Mouse (Mus musculus) heart, postnatal 25 days (tissue): ENCODE measurements around the gene Itgb1. TPM values are rescaled to one million over a fixed set of nuclear protein-coding genes. Genes with fewer than 3 reads are reported as not detected.
A peak's percentile ranks its signal among the peaks of the same experiment; 100 is the strongest.

ENCODE experiments used
- DNase-seq: peaks from one replicate; pipeline ENCODE4 v3.0.0; 2022; ENCODE audit warnings: low spot score
- intact Hi-C: fragments of 180-260 bp; cut with DNase I; formaldehyde crosslinking; loops from one replicate; pipeline ENCODE4 v1.15.1; 2025
- total RNA-seq, 2 experiments: library from RNA; stranded (reverse); gene quantifications; 2 replicates each; pipeline ENCODE4 v1.2.3; 2021

Itgb1 gene
- total RNA-seq, 2 experiments from 2014 or later, result 383 to 412 TPM

DNA sequence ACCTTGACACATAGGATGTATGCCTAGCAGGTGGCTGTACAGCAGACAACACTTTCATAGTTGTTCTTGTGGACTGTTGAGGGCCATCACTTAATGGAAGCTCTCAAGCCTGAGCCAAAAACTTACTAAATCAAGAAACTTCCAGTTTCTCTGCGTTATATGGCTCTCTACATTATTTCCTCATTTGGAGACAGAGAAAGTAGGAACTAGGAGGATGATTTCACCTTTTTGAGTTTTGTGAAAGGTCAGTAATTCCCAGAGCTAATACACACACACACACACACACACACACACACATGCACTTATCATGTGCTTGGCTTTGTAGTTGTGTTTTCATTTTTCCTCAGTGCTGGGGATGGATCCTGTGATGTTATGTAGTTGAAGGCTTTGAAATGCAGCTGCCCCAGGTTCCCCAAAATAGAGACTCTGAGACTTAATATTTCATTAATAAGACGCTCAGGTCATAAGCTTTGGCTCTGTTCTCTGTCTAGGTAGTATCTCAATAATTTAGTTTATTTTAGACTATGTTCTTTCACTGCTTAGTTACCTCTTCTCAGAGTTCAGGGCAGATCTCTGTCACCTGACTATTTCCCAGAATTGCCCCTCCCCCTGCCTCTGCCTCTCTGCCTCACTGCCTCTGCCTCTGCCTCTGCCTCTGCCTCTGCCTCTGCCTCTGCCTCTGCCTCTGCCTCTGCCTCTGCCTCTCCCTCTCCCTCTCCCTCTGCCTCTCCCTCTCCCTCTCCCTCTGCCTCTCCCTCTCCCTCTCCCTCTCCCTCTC is 4.7 kb upstream of the Itgb1 start:
- intact Hi-C loops, result loop anchor here (2.0 kb wide), 1 partner anchor 16 kb away; no protein-coding TSS in a partner anchor
- DNase-seq, result no peak

GRCm38 (mm10) chr8:128681970-128682369 is 3.5 kb upstream of the Itgb1 start:
- DNase-seq, result no peak
- intact Hi-C loops, result loop anchor here (2.0 kb wide), 1 partner anchor 17 kb away; no protein-coding TSS in a partner anchor

GRCm38 (mm10) chr8:128684609-128685506 is 596 bp upstream of the Itgb1 start:
- intact Hi-C loops, result loop anchor here (1.0 kb wide), 1 partner anchor 31 kb away; no protein-coding TSS in a partner anchor
- DNase-seq, result no peak

- intact Hi-C loops, result loop anchor here (2.0 kb wide), 1 partner anchor 16 kb away; no protein-coding TSS in a partner anchor
- no peak for DNase-seq
Measured at GRCm38 (mm10) chr8:128686429-128686990, 1.1 kb downstream of the Itgb1 start.

GRCm38 (mm10) chr8:128688679-128689078 is 3.2 kb downstream of the Itgb1 start:
- DNase-seq, result no peak
- intact Hi-C loops, result no loop called here

DNA sequence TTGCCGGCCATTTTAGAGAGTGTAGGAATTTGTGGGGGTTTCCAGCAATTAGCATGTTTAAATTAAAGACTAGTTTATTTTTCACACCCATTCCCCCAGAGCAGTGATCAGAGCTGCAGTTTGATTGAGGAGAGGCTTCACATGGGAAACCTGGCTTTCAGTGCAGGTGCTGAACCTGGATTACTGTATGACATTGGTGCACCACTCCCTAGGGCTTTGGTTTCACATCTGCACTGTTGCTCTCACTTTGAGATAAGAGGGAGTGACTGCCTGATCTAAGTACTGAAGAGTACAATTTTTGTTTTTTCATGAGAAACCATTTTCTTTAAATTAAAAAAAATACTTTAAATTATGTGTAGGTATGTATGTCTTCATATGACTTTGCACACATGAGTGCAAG is 4.6 kb downstream of the Itgb1 start:
- intact Hi-C loops, result no loop called here

GRCm38 (mm10) chr8:128696701-128697397 is 11.4 kb downstream of the Itgb1 start:
- intact Hi-C loops, result no loop called here
- no peak for DNase-seq

More for the DNA sequence above, 4.6 kb downstream of the Itgb1 start:
- no peak for DNase-seq

GRCm38 (mm10) chr8:128697945-128698344 is 12.5 kb downstream of the Itgb1 start:
- no peak for DNase-seq
- intact Hi-C loops, result no loop called here

DNA sequence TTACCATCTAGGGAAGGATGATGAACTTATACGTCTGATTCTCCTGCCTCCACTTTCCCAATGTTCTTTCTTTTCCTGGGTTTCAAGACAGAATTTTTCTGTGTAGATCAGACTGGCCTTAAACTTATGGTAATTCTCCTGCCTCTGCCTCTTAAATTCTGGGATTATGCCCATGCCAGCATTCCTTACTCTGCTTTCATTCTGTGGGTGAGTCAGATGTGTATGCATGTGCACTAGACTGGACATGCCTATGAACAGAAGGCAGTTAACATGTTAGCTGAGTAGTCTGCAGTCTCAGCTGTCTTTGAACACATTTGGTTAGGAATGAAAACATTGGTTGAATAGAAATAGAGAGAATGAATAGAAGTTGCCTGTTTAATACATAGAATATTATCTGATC is 18.9 kb downstream of the Itgb1 start:
- no peak for DNase-seq
- intact Hi-C loops, result loop anchor here (10.0 kb wide), 1 partner anchor 190 kb away; no protein-coding TSS in a partner anchor

DNA sequence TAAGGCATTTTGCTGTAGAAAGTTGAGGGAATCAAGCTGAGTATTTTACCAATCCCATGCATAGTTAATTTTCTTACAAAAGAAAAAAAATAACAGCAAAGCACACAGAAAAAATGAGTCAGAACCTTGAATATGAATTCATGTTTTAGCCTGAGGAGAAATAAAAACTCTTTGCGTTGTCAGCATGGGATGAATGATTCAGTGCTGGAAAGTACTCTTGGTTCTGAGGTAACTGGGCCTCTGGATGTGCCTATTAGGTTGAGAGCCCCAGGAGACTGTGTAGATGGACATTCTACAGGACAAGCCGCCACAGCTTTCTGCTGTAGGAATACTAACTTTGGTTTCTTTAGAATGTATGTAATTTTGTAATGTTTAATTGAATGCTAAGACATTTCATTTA is 19.4 kb downstream of the Itgb1 start:
- intact Hi-C loops, result loop anchor here (10.0 kb wide), 1 partner anchor 190 kb away; no protein-coding TSS in a partner anchor
- no peak for DNase-seq

DNA sequence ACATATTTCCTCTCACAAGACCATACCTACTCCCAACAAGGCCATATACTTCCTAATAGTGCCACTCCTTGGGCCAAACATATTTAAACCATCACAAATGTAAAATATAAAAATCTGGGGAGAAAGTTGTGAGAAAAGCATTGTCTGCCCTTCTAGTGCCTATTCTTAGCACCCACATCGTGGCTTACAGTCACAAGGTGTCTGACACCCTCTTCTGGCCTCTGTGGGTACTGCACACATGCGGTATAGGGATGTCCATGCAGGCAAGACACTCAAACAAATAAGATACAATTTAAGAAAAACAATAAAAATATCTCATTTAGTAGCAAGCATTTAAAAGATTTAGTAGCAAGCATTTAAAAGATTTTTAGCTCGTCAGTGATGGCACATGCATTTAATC is 23.8 kb downstream of the Itgb1 start:
- peak; percentile 56 for DNase-seq
- intact Hi-C loops, result loop anchor here (1.0 to 10.0 kb wide), 2 partner anchors 57 to 194 kb away; no protein-coding TSS in a partner anchor

DNA sequence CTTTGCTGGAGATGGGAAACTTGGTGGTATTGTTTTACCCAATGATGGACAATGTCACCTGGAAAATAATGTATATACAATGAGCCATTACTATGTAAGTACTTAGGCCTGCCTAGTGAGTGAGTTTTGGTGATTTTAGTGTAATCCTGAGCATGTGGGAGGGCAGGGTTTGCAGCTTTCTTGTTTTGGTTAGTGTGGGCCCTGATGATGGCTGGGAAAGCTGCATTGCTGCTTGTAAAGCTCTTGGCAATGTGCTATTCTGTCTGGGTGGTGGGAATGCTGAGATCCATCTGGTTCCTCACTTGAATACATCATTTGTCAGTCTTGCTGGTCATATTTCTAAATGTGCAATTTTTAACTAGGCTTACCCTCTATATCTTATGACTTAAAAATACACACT is 30.7 kb downstream of the Itgb1 start:
- intact Hi-C loops, result no loop called here
- no peak for DNase-seq

DNA sequence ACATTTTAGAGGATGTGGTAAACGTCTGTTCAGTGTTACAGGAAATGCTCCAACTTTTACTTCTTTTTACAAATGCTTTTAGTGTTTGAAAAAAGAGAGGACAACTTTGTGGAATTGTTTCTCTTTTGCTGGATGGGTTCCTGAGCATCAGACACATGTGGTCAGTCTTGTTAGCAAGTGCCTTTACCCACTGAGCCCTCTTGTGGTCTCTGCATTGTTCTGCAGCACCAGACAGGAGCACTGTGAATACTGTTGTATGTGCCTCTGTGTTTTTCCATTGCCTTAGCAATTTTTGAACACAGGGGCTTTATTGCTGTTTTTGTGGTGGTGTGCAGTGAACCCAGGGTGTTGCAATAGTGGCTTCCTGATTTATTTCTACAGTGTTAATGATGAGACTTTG is 39.4 kb downstream of the Itgb1 start:
- DNase-seq, result no peak
- intact Hi-C loops, result no loop called here

DNA sequence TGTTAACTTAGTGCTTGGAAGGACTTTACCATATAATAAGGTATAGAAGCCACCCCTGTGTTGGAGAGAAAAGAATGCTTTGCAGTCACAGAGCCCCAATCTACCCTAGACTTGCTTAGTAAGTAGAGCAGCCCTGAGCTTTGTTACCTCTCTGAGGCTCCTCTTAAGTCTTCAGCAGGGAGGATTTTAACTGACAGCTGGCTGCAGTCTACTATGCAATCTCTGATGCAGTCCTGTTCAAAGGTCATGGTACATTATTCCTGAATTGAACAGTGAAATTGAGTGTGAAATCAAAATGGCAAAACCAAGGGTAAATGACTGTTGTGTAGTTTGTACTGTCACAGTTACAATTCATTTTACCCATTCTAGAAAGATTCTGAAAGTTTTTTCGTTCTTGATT is 41.8 kb downstream of the Itgb1 start:
- intact Hi-C loops, result no loop called here
- no peak for DNase-seq

DNA sequence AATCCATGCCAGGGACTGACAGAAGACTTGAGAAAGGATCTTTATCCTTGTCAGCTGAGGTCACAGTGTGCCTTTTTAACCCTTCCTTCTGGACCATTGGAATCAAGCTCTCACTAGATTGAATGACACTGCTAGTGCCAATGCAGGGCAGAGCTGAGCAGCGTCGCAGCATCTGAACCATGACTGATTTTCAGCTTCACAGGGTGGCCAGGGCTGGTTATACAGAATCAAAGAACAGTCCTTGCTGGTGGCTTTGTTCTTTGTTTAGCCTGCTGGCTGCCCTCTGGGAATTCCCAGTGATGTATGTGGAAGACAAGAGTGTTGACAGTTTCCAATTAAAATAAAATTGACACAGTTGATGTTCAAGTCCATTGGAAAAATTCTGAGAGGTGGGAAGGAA is 46.8 kb downstream of the Itgb1 start:
- intact Hi-C loops, result no loop called here
- no peak for DNase-seq

GRCm38 (mm10) chr8:128734118-128734517 is 48.7 kb downstream of the Itgb1 start:
- intact Hi-C loops, result no loop called here
- no peak for DNase-seq

DNA sequence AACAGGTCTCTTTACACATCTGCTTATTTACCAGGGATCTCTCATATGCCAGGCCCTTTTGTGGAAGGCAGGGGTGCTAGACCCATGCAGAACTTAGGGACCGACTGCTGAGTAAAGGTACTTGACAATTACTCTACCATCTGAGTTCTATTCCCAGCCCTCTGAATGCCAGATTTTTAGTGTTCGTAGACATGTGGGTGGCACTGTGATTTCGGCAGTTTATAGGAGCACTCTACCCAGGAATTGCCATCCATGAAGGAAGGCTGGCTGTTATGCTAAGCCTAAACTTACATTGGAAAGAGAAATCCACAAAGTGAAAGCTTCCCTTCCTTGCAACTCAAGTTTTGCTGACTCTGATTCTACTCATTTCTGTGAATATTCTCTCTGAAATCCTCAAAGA is 50.2 kb downstream of the Itgb1 start:
- DNase-seq, result no peak
- intact Hi-C loops, result no loop called here
